In the genomic region with DNA sequence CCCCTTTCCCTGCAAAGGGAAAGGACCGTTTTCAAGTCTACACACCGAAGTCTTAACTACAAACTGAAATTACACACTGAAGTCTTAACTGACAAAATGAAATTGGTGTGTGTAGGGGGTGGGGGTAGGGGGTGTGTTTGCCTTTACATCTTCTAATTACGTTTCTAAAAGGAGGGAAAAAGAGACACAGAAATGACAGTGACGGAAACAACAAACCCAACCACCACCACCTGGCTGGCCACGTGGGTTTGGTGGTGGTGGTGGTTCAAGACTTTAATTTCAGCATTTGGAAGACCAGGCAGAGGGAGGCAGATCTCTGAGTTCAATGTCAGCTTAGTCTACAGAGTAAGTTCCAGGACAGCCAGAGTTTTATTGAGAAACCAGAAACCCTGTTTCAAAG, we compare ENCODE assay signal across 8 mouse cellular contexts. TPM values are rescaled to one million over a fixed set of nuclear protein-coding genes. Genes with fewer than 3 reads are reported as not detected.
DNase-seq lines count a peak whose midpoint lies in the region; ATAC-seq and TF ChIP-seq lines count a peak whose summit lies in the region.

No protein-coding gene starts in this region.

- 5% methylated on average over 5 of the region's 5 CpGs for WGBS in embryonic facial prominence, embryonic 11.5 days
- 3% methylated on average over 5 of the region's 5 CpGs for WGBS in midbrain, postnatal 0 days

- no peaks in the 10 kb centered on the region for H3K27me3 ChIP-seq in embryonic facial prominence, embryonic 11.5 days (ENCODE audit: control insufficient read depth, insufficient read depth, low read length)
- H3K27me3 ChIP-seq in midbrain, postnatal 0 days (ENCODE audit: insufficient read depth, low read length), result no peaks in the 10 kb centered on the region

- TF ChIP-seq CTCF in left cerebral cortex, adult 2 months (IDR thresholded peaks at IDR 0.05), result no peak
- no peak for TF ChIP-seq CTCF in midbrain, postnatal 0 days (IDR thresholded peaks at IDR 0.05)

- no peak for DNase-seq in left cerebral cortex, adult 2 months (ENCODE audit: extremely low spot score in 1 of 2, low spot score in 2 of 2)
- DNase-seq in left cerebral cortex, postnatal 25 days (ENCODE audit: low spot score in 2 of 2), result no peak
- peak; percentile 11 for DNase-seq in embryonic facial prominence, embryonic 11.5 days (ENCODE audit: low spot score)
- no peak for DNase-seq in midbrain, postnatal 0 days (ENCODE audit: low spot score)
- no peak for DNase-seq in right cerebral cortex, postnatal 14 days
- DNase-seq in frontal cortex, postnatal 10 days (ENCODE audit: low spot score in 2 of 2), result no peak
- DNase-seq in layer of hippocampus, postnatal 25 days (ENCODE audit: extremely low spot score in 1 of 2, low spot score in 1 of 2), result no peak

- no peaks in the 10 kb centered on the region for H3K36me3 ChIP-seq in embryonic facial prominence, embryonic 11.5 days (replicated peaks; ENCODE audit: control insufficient read depth, insufficient read depth, low read depth, low read length)
- peaks cover 7% of the 10 kb centered on the region for H3K36me3 ChIP-seq in midbrain, postnatal 0 days (ENCODE audit: insufficient read depth, low read length)

- no peak for ATAC-seq in embryonic facial prominence, embryonic 11.5 days (replicated peaks; ENCODE audit: insufficient number of reproducible peaks, low FRiP score, low TSS enrichment, low read depth)
- ATAC-seq in inflammation-experienced regulatory T-cells, adult 6 months, result peak; percentile 20
- ATAC-seq in midbrain, postnatal 0 days (ENCODE audit: low FRiP score), result peak; percentile 20; the same call in 1 of the 2 replicates

- no peaks in the 10 kb centered on the region for H3K4me1 ChIP-seq in embryonic facial prominence, embryonic 11.5 days (ENCODE audit: control insufficient read depth, insufficient read depth, low read length)
- H3K4me1 ChIP-seq in midbrain, postnatal 0 days (ENCODE audit: insufficient read depth, low read length), result no peaks in the 10 kb centered on the region; the same call in 1 of the 2 replicates

- intact Hi-C loops in left cerebral cortex, adult 2 months (cut with DNase I), result loop anchor here (5.0 kb wide), 1 partner anchor 222 kb away; a partner anchor contains a TSS
- intact Hi-C loops in left cerebral cortex, postnatal 25 days (cut with DNase I), result no loop called here

- peak overlapping the region; percentile 92; the same call in 1 of the 2 replicates for H3K27ac ChIP-seq in left cerebral cortex, adult 2 months
- H3K27ac ChIP-seq in embryonic facial prominence, embryonic 11.5 days (replicated peaks; ENCODE audit: low read depth, low read length), result no peak overlapping the region
- H3K27ac ChIP-seq in midbrain, postnatal 0 days (ENCODE audit: low read depth, low read length), result no peak overlapping the region

- H3K4me3 ChIP-seq in left cerebral cortex, adult 2 months, result peak overlapping the region; percentile 85
- peak overlapping the region; percentile 95 for H3K4me3 ChIP-seq in embryonic facial prominence, embryonic 11.5 days (ENCODE audit: low read depth, low read length)
- H3K4me3 ChIP-seq in midbrain, postnatal 0 days (ENCODE audit: low read depth, low read length), result peak overlapping the region; percentile 94

- H3K9me3 ChIP-seq in embryonic facial prominence, embryonic 11.5 days (replicated peaks; ENCODE audit: control insufficient read depth, low read length), result no peaks in the 10 kb centered on the region
- no peaks in the 10 kb centered on the region for H3K9me3 ChIP-seq in midbrain, postnatal 0 days (ENCODE audit: low read length)

- peak overlapping the region; percentile 1 for H3K9ac ChIP-seq in embryonic facial prominence, embryonic 11.5 days (replicated peaks; ENCODE audit: low read length)
- H3K9ac ChIP-seq in midbrain, postnatal 0 days (replicated peaks; ENCODE audit: low read length, poor library complexity, severe bottlenecking), result no peak overlapping the region

- H3K4me2 ChIP-seq in embryonic facial prominence, embryonic 11.5 days (ENCODE audit: low read depth, low read length), result peak overlapping the region; percentile 32
- H3K4me2 ChIP-seq in midbrain, postnatal 0 days (ENCODE audit: low read depth, low read length, poor library complexity, severe bottlenecking), result peak overlapping the region; percentile 74

RNA-seq across cellular contexts. Expression of a gene that starts 0.4 kb away (rescaled TPM):
- 100 to 1,000 TPM; 187 to 219 TPM for total RNA-seq in left cerebral cortex, adult 2 months (2021)
- total RNA-seq in left cerebral cortex, postnatal 25 days (2021), result 100 to 1,000 TPM; 182 to 187 TPM
- polyA plus RNA-seq in embryonic facial prominence, embryonic 11.5 days (2014; fragmentation: Nextera tagmentation; extraction: Ambion mirVana), result 96.5 and 103 TPM in 2 replicates
- 10 to 100 TPM; 23.1 to 52.2 (median 35.8) TPM for polyA plus RNA-seq in inflammation-experienced regulatory T-cells, adult 6 months (2017; shearing (Covaris generic))
- total RNA-seq in midbrain, postnatal 0 days (2014; rRNA removed), result 122 and 127 TPM in 2 replicates
- 187 and 192 TPM in 2 replicates for polyA plus RNA-seq in midbrain, postnatal 0 days (2015; fragmentation: Nextera tagmentation; extraction: Ambion mirVana)
- 100 to 1,000 TPM; 170 to 195 TPM for total RNA-seq in layer of hippocampus, postnatal 25 days (2021)
